22 mouse cellular contexts compared by ENCODE assay signal in the genomic region with DNA sequence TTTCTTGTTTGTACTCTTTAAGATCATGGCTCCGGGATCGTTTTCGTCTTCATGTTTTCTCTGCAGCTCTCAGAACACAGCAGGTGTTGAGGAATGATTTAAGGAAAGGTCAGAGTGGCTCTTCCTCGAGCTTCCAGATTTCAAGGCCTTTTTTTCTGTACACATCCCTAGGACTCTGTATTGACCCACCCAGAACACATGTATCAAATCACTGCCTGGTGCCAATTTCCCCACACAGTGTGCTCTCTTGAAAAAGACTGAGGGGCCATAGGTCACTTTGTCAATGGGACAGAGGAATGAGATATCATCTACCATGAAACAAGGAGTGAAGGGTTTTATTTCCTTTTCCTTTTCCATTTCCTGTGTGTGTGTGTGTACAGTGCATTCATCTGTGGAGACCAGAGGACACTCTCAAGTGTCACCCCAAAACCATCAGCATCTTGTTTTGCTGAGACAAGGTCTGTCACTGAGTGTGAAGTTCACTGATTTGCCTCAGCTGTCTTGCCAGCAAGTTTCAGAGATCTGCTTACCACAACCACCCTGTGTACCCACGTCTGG.
DNase-seq lines count a peak whose midpoint lies in the region; ATAC-seq and TF ChIP-seq lines count a peak whose summit lies in the region.
"Had no signal": no experiment of that assay in that cellular context is flagged by ENCODE, and none has a peak within 500 bp of the region (broad histone marks: within the 10 kb centered on the region; RNA-seq: fewer than 3 reads in every experiment).

No protein-coding gene starts in this region.

- no peak for TF ChIP-seq CTCF in kidney, adult 2 months (conservative IDR thresholded peaks at IDR 0.05; ENCODE audit: insufficient read depth, insufficient read length, low read depth, low read length)
- no peak for TF ChIP-seq CTCF in midbrain, postnatal 0 days (IDR thresholded peaks at IDR 0.05)

- no peak overlapping the region for H3K4me3 ChIP-seq in kidney, embryonic 14.5 days (ENCODE audit: low read length)
- no peak overlapping the region for H3K4me3 ChIP-seq in kidney, adult 2 months (ENCODE audit: insufficient read depth, low read depth, low read length)
- no peak overlapping the region for H3K4me3 ChIP-seq in kidney, embryonic 16.5 days (ENCODE audit: low read length)
- no peak overlapping the region for H3K4me3 ChIP-seq in midbrain, embryonic 11.5 days (ENCODE audit: low read depth, low read length)
- H3K4me3 ChIP-seq in midbrain, postnatal 0 days (ENCODE audit: low read depth, low read length), result no peak overlapping the region
- H3K4me3 ChIP-seq: embryonic facial prominence, embryonic 13.5 days; embryonic facial prominence, embryonic 15.5 days; erythroblast, embryonic 14.5 days; forebrain, embryonic 10.5 days; forebrain, embryonic 12.5 days had no signal

- H3K27me3 ChIP-seq in kidney, embryonic 14.5 days (ENCODE audit: control insufficient read depth, insufficient read depth, low read length), result 0 out of 2 replicates have a peak, but pooled peaks cover 2% of the 10 kb centered on the region
- no peaks in the 10 kb centered on the region for H3K27me3 ChIP-seq in kidney, adult 2 months (replicated peaks; ENCODE audit: control insufficient read depth, insufficient read depth, low read length)
- no peaks in the 10 kb centered on the region for H3K27me3 ChIP-seq in kidney, embryonic 16.5 days (ENCODE audit: insufficient read depth, low read length)
- H3K27me3 ChIP-seq in midbrain, embryonic 11.5 days (ENCODE audit: control insufficient read depth, insufficient read depth, low read length), result no peaks in the 10 kb centered on the region
- H3K27me3 ChIP-seq in midbrain, postnatal 0 days (ENCODE audit: insufficient read depth, low read length), result no peaks in the 10 kb centered on the region
- H3K27me3 ChIP-seq: embryonic facial prominence, embryonic 13.5 days; embryonic facial prominence, embryonic 15.5 days; forebrain, embryonic 12.5 days had no signal

- WGBS in kidney, embryonic 14.5 days, result 25% methylated on average over 5 of the region's 5 CpGs
- WGBS in kidney, adult 2 months, result 34% methylated on average over 5 of the region's 5 CpGs
- 22% methylated on average over 5 of the region's 5 CpGs for WGBS in kidney, embryonic 16.5 days
- 84% methylated on average over 5 of the region's 5 CpGs for WGBS in midbrain, embryonic 11.5 days
- WGBS in midbrain, postnatal 0 days, result 73% methylated on average over 5 of the region's 5 CpGs

- H3K9ac ChIP-seq in kidney, embryonic 14.5 days (ENCODE audit: low read depth, low read length), result no peak overlapping the region
- no peak overlapping the region for H3K9ac ChIP-seq in kidney, embryonic 16.5 days (replicated peaks; ENCODE audit: low read length)
- H3K9ac ChIP-seq in midbrain, embryonic 11.5 days (ENCODE audit: low read length), result no peak overlapping the region
- no peak overlapping the region for H3K9ac ChIP-seq in midbrain, postnatal 0 days (replicated peaks; ENCODE audit: low read length, poor library complexity, severe bottlenecking)
- H3K9ac ChIP-seq: embryonic facial prominence, embryonic 13.5 days; embryonic facial prominence, embryonic 15.5 days; forebrain, embryonic 12.5 days had no signal

- no peak for TF ChIP-seq POLR2A in kidney, adult 2 months (IDR thresholded peaks at IDR 0.05; ENCODE audit: low read depth, low read length)

- no peak for DNase-seq in kidney, adult 2 months
- no peak for DNase-seq in kidney, adult 9 months
- DNase-seq in midbrain, embryonic 11.5 days (ENCODE audit: low spot score, missing footprints), result peak; percentile 65
- no peak for DNase-seq in midbrain, postnatal 0 days (ENCODE audit: low spot score)
- DNase-seq: adrenal gland, adult 2 months; adrenal gland, postnatal 10 days; adrenal gland, postnatal 25 days; cerebellum, adult 11 months; cerebellum, adult 18-20 months; cerebellum, adult 8-10 months; cerebellum, adult 9-11 months; cerebellum, postnatal 14 days; cerebellum, postnatal 36 days; embryo, embryonic 11 days had no signal

- peak; percentile 73 for ATAC-seq in kidney, embryonic 14.5 days (ENCODE audit: low FRiP score, low TSS enrichment)
- peak; percentile 73; the same call in 1 of the 2 replicates for ATAC-seq in kidney, embryonic 16.5 days (ENCODE audit: low FRiP score, low TSS enrichment)
- no peak for ATAC-seq in midbrain, embryonic 11.5 days (ENCODE audit: low FRiP score)
- ATAC-seq in midbrain, postnatal 0 days (ENCODE audit: low FRiP score), result no peak
- ATAC-seq: forebrain, embryonic 14.5 days had no signal

- H3K4me1 ChIP-seq in kidney, embryonic 14.5 days (ENCODE audit: control insufficient read depth, insufficient read depth, low read length), result 0 out of 2 replicates have a peak, but pooled peaks cover 3% of the 10 kb centered on the region
- no peaks in the 10 kb centered on the region for H3K4me1 ChIP-seq in kidney, adult 2 months (ENCODE audit: control insufficient read depth, insufficient read depth, low read length)
- peaks cover 11% of the 10 kb centered on the region; the same call in 1 of the 2 replicates for H3K4me1 ChIP-seq in kidney, embryonic 16.5 days (ENCODE audit: insufficient read depth, low read length)
- H3K4me1 ChIP-seq in midbrain, embryonic 11.5 days (ENCODE audit: control insufficient read depth, insufficient read depth, low read length), result no peaks in the 10 kb centered on the region; the same call in 1 of the 2 replicates
- H3K4me1 ChIP-seq in midbrain, postnatal 0 days (ENCODE audit: insufficient read depth, low read length), result no peaks in the 10 kb centered on the region
- H3K4me1 ChIP-seq: embryonic facial prominence, embryonic 13.5 days; embryonic facial prominence, embryonic 15.5 days had no signal

- peak overlapping the region; percentile 37; the same call in 1 of the 2 replicates for H3K27ac ChIP-seq in kidney, embryonic 14.5 days (ENCODE audit: low read depth, low read length)
- H3K27ac ChIP-seq in kidney, adult 2 months (ENCODE audit: insufficient read depth, low read depth, low read length), result no peak overlapping the region
- peak overlapping the region; percentile 6; the same call in 1 of the 2 replicates for H3K27ac ChIP-seq in kidney, embryonic 16.5 days (ENCODE audit: low read length)
- H3K27ac ChIP-seq in midbrain, embryonic 11.5 days (ENCODE audit: low read depth, low read length), result no peak overlapping the region
- H3K27ac ChIP-seq in midbrain, postnatal 0 days (ENCODE audit: low read depth, low read length), result no peak overlapping the region
- H3K27ac ChIP-seq: embryonic facial prominence, embryonic 13.5 days; embryonic facial prominence, embryonic 15.5 days; forebrain, embryonic 10.5 days; forebrain, embryonic 12.5 days had no signal

- H3K4me2 ChIP-seq in kidney, embryonic 14.5 days (replicated peaks; ENCODE audit: low read depth, low read length), result no peak overlapping the region
- no peak overlapping the region for H3K4me2 ChIP-seq in kidney, embryonic 16.5 days (replicated peaks; ENCODE audit: low read depth, low read length)
- no peak overlapping the region for H3K4me2 ChIP-seq in midbrain, embryonic 11.5 days
- H3K4me2 ChIP-seq in midbrain, postnatal 0 days (ENCODE audit: low read depth, low read length, poor library complexity, severe bottlenecking), result no peak overlapping the region
- H3K4me2 ChIP-seq: embryonic facial prominence, embryonic 13.5 days; embryonic facial prominence, embryonic 15.5 days; forebrain, embryonic 12.5 days had no signal

- H3K9me3 ChIP-seq in kidney, embryonic 14.5 days (ENCODE audit: control insufficient read depth, low read length), result peaks cover 2% of the 10 kb centered on the region; the same call in 1 of the 2 replicates
- H3K9me3 ChIP-seq in kidney, embryonic 16.5 days (ENCODE audit: low read length), result no peaks in the 10 kb centered on the region
- no peaks in the 10 kb centered on the region for H3K9me3 ChIP-seq in midbrain, embryonic 11.5 days (ENCODE audit: control insufficient read depth, low read length)
- no peaks in the 10 kb centered on the region for H3K9me3 ChIP-seq in midbrain, postnatal 0 days (ENCODE audit: low read length)
- H3K9me3 ChIP-seq: embryonic facial prominence, embryonic 13.5 days; embryonic facial prominence, embryonic 15.5 days; forebrain, embryonic 12.5 days had no signal

- no peaks in the 10 kb centered on the region for H3K36me3 ChIP-seq in kidney, embryonic 14.5 days (ENCODE audit: control insufficient read depth, insufficient read depth, low read length)
- H3K36me3 ChIP-seq in kidney, adult 2 months (ENCODE audit: control insufficient read depth, insufficient read depth, low read length), result no peaks in the 10 kb centered on the region
- no peaks in the 10 kb centered on the region for H3K36me3 ChIP-seq in kidney, embryonic 16.5 days (ENCODE audit: insufficient read depth, low read length)
- H3K36me3 ChIP-seq in midbrain, embryonic 11.5 days (ENCODE audit: control insufficient read depth, insufficient read depth, low read length), result no peaks in the 10 kb centered on the region
- no peaks in the 10 kb centered on the region for H3K36me3 ChIP-seq in midbrain, postnatal 0 days (ENCODE audit: insufficient read depth, low read length)
- H3K36me3 ChIP-seq: embryonic facial prominence, embryonic 13.5 days; embryonic facial prominence, embryonic 15.5 days; forebrain, embryonic 10.5 days; forebrain, embryonic 12.5 days had no signal

Comparison
In these comparisons a context has a peak if more than half of its experiments do, and no peak if none do; other contexts are left out.
1. H3K27ac ChIP-seq: peak in kidney, embryonic 14.5 days (single experiment) and kidney, embryonic 16.5 days (single experiment); none in kidney, adult 2 months (single experiment), midbrain, embryonic 11.5 days (single experiment) and midbrain, postnatal 0 days (single experiment).
2. ATAC-seq: peak in kidney, embryonic 14.5 days (single experiment) and kidney, embryonic 16.5 days (single experiment); none in midbrain, embryonic 11.5 days (single experiment) and midbrain, postnatal 0 days (single experiment).